Mouse (Mus musculus): ENCODE data around the gene Lats2. TPM values are rescaled to one million over a fixed set of nuclear protein-coding genes. Genes with fewer than 3 reads are reported as not detected.
"Not testable (repeated sequence)": the region's sequence is repeated elsewhere in the genome, so short reads cannot be mapped to it uniquely, and the experiment has no call there.

Gene Lats2
- polyA plus RNA-seq, 1 experiment from 2014 or later: 21.3 TPM

GRCm38 (mm10) chr14:57657500-57657899, 100.7 kb downstream of the Lats2 start:
- ATAC-seq (ENCODE audit: low FRiP score): no peak
- H3K4me1 ChIP-seq: no peaks in the 10 kb centered on the region
- H3K36me3 ChIP-seq: no peaks in the 10 kb centered on the region
- 100% methylated on average over 2 of the region's 2 CpGs for WGBS
- H3K4me2 ChIP-seq (replicated peaks): no peak overlapping the region
- H3K27me3 ChIP-seq: no peaks in the 10 kb centered on the region
- no peaks in the 10 kb centered on the region for H3K9me3 ChIP-seq (replicated peaks)
- no peak overlapping the region for H3K4me3 ChIP-seq
- H3K27ac ChIP-seq: no peak overlapping the region
- H3K9ac ChIP-seq: no peak overlapping the region

DNA sequence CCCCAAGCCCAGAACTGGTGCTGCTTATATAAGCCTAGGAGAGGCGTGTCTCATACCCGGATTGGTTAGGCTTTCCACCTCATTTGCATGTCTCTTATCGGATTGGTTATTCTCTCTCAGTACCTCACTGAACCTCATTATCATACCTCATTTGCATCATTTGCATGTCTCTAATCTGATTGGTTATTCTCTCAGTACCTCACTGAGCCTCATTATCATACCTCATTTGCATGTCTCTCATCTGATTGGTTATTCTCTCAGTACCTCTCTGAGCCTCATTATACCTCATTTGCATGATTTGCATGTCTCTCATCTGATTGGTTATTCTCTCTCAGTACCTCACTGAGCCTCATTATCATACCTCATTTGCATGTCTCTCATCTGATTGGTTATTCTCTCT, 101.7 kb downstream of the Lats2 start:
- H3K27ac ChIP-seq; H3K4me2 ChIP-seq (replicated peaks); H3K4me1 ChIP-seq; H3K9me3 ChIP-seq (replicated peaks); H3K27me3 ChIP-seq; H3K36me3 ChIP-seq; H3K4me3 ChIP-seq; H3K9ac ChIP-seq; ATAC-seq (ENCODE audit: low FRiP score): not testable (repeated sequence)
- WGBS: 96% methylated on average over 3 of the region's 3 CpGs

- H3K27ac ChIP-seq: no peak overlapping the region
- no peak overlapping the region for H3K4me2 ChIP-seq (replicated peaks)
- ATAC-seq (ENCODE audit: low FRiP score): no peak
- H3K36me3 ChIP-seq: no peaks in the 10 kb centered on the region
- no peaks in the 10 kb centered on the region for H3K4me1 ChIP-seq
- H3K9me3 ChIP-seq (replicated peaks): no peaks in the 10 kb centered on the region
- H3K9ac ChIP-seq: no peak overlapping the region
- no peak overlapping the region for H3K4me3 ChIP-seq
- no peaks in the 10 kb centered on the region for H3K27me3 ChIP-seq
Measured at GRCm38 (mm10) chr14:57649501-57649900, 108.7 kb downstream of the Lats2 start.

GRCm38 (mm10) chr14:57646155-57646554, 112.0 kb downstream of the Lats2 start:
- no peak overlapping the region for H3K9ac ChIP-seq
- no peaks in the 10 kb centered on the region for H3K27me3 ChIP-seq
- no peaks in the 10 kb centered on the region for H3K9me3 ChIP-seq (replicated peaks)
- no peak overlapping the region for H3K27ac ChIP-seq
- no peak overlapping the region for H3K4me2 ChIP-seq (replicated peaks)
- H3K36me3 ChIP-seq: 0 out of 2 replicates have a peak, but pooled peaks cover 3% of the 10 kb centered on the region
- no peaks in the 10 kb centered on the region for H3K4me1 ChIP-seq
- no peak for ATAC-seq (ENCODE audit: low FRiP score)
- no peak overlapping the region for H3K4me3 ChIP-seq
- 91% methylated on average over 4 of the region's 4 CpGs for WGBS

Small RNA genes within 50 kb of the gene (microRNA-seq; reads per million reads assigned to microRNA genes)
- not detected for gene Mir3077

Other genes starting within 250 kb of the Lats2 start
- 4.6 and 4.8 TPM in 2 replicates for gene Il17d, start 233.6 kb downstream of the Lats2 start, polyA plus RNA-seq (2016; fragmentation: Nextera tagmentation; extraction: Ambion mirVana)
- 65.6 and 80.2 TPM in 2 replicates for gene Eef1akmt1, start 186.8 kb downstream of the Lats2 start, polyA plus RNA-seq (2016; fragmentation: Nextera tagmentation; extraction: Ambion mirVana)
- gene Xpo4, start 93.0 kb downstream of the Lats2 start, polyA plus RNA-seq (2016; fragmentation: Nextera tagmentation; extraction: Ambion mirVana): 24.4 and 24.8 TPM in 2 replicates
- gene Gm49361, start 12.3 kb downstream of the Lats2 start, polyA plus RNA-seq (2016; fragmentation: Nextera tagmentation; extraction: Ambion mirVana): not detected in 2 replicates
- 29.3 and 30.3 TPM in 2 replicates for gene Sap18, start 39.8 kb upstream of the Lats2 start, polyA plus RNA-seq (2016; fragmentation: Nextera tagmentation; extraction: Ambion mirVana)
- 28.5 and 31.7 TPM in 2 replicates for gene Ska3, start 67.8 kb upstream of the Lats2 start, polyA plus RNA-seq (2016; fragmentation: Nextera tagmentation; extraction: Ambion mirVana)
- gene Mrpl57, start 67.8 kb upstream of the Lats2 start, polyA plus RNA-seq (2016; fragmentation: Nextera tagmentation; extraction: Ambion mirVana): 117 and 127 TPM in 2 replicates
- 67.0 and 71.6 TPM in 2 replicates for gene Zdhhc20, start 131.9 kb upstream of the Lats2 start, polyA plus RNA-seq (2016; fragmentation: Nextera tagmentation; extraction: Ambion mirVana)
- gene Micu2, start 240.9 kb upstream of the Lats2 start, polyA plus RNA-seq (2016; fragmentation: Nextera tagmentation; extraction: Ambion mirVana): 73.1 and 84.1 TPM in 2 replicates